Mouse (Mus musculus) layer of hippocampus, postnatal 36 days (tissue): ENCODE measurements around the gene Acsl3. TPM values are rescaled to one million over a fixed set of nuclear protein-coding genes. Genes with fewer than 3 reads are reported as not detected.

ENCODE experiments used
- DNase-seq, 2 experiments: peaks; one replicate each; pipeline ENCODE4 v3.0.0; 2022
- total RNA-seq, 2 experiments: library from RNA; stranded (reverse); gene quantifications; 2 replicates each; pipeline ENCODE4 v1.2.3; 2021

Gene Acsl3
- total RNA-seq, 2 experiments from 2014 or later: 174 to 180 TPM

GRCm38 (mm10) chr1:78745230-78745777, 87.7 kb downstream of the Acsl3 start:
- peak; percentile 80 to 81 for DNase-seq

Other genes with a start within 250 kb of the Acsl3 start
- 10 to 100 TPM; 70.0 to 71.8 TPM for gene Farsb, start 168.9 kb upstream of the Acsl3 start, total RNA-seq
- gene Mogat1, start 146.8 kb upstream of the Acsl3 start, total RNA-seq: not detected
- under 1 TPM; 0.25 to 0.60 TPM for gene BC035947, start 145.7 kb upstream of the Acsl3 start, total RNA-seq
- 10 to 100 TPM; 22.5 to 25.7 TPM for gene Utp14b, start 213 bp downstream of the Acsl3 start, total RNA-seq
- under 1 TPM; 0.68 to 0.80 TPM for gene Kcne4, start 158.9 kb downstream of the Acsl3 start, total RNA-seq